In genomic region chr1:143853691-143854115, GRCm38 (mm10) we compare ENCODE assay signal across 14 mouse cellular contexts.
A peak's percentile ranks its signal among the peaks of the same experiment; 100 is the strongest.
DNase-seq lines count a peak whose midpoint lies in the region; ATAC-seq lines count a peak whose summit lies in the region.
"Had no signal": no experiment of that assay in that cellular context is flagged by ENCODE, and none has a peak within 500 bp of the region (broad histone marks: within the 10 kb centered on the region; RNA-seq: fewer than 3 reads in every experiment).

No protein-coding gene starts in this region.

- H3K4me1 ChIP-seq in lung, embryonic 16.5 days (replicated peaks; ENCODE audit: control insufficient read depth, insufficient read depth, low read length) = no peaks in the 10 kb centered on the region
- 0 out of 2 replicates have a peak, but pooled peaks cover 5% of the 10 kb centered on the region for H3K4me1 ChIP-seq in midbrain, embryonic 14.5 days (ENCODE audit: control insufficient read depth, insufficient read depth, low read length)
- H3K4me1 ChIP-seq: heart, embryonic 15.5 days; stomach, embryonic 15.5 days had no signal

- peak overlapping the region; percentile 2; the same call in 1 of the 2 replicates for H3K27ac ChIP-seq in lung, embryonic 16.5 days (ENCODE audit: low read length)
- peak overlapping the region; percentile 65 for H3K27ac ChIP-seq in midbrain, embryonic 14.5 days (replicated peaks; ENCODE audit: low read depth, low read length)
- H3K27ac ChIP-seq: limb, embryonic 10.5 days had no signal

- no peaks in the 10 kb centered on the region for H3K27me3 ChIP-seq in lung, embryonic 16.5 days (ENCODE audit: control insufficient read depth, insufficient read depth, low read depth, low read length)
- H3K27me3 ChIP-seq in midbrain, embryonic 14.5 days (ENCODE audit: control insufficient read depth, insufficient read depth, low read length) = no peaks in the 10 kb centered on the region
- H3K27me3 ChIP-seq: heart, embryonic 15.5 days; stomach, embryonic 15.5 days had no signal

- H3K4me3 ChIP-seq in lung, embryonic 16.5 days (ENCODE audit: low read length) = no peak overlapping the region
- no peak overlapping the region for H3K4me3 ChIP-seq in midbrain, embryonic 14.5 days (replicated peaks; ENCODE audit: low read depth, low read length)
- H3K4me3 ChIP-seq: heart, embryonic 15.5 days; limb, embryonic 10.5 days; stomach, embryonic 15.5 days had no signal

- ATAC-seq in lung, embryonic 16.5 days (ENCODE audit: low read depth) = no peak
- ATAC-seq in midbrain, embryonic 14.5 days (ENCODE audit: low FRiP score, low TSS enrichment) = peak; percentile 44; the same call in 1 of the 2 replicates

- H3K4me2 ChIP-seq in lung, embryonic 16.5 days (ENCODE audit: low read depth, low read length) = no peak overlapping the region
- no peak overlapping the region for H3K4me2 ChIP-seq in midbrain, embryonic 14.5 days (ENCODE audit: low read length)
- H3K4me2 ChIP-seq: heart, embryonic 15.5 days; stomach, embryonic 15.5 days had no signal

- no peaks in the 10 kb centered on the region for H3K36me3 ChIP-seq in lung, embryonic 16.5 days (ENCODE audit: control insufficient read depth, insufficient read depth, low read length)
- no peaks in the 10 kb centered on the region for H3K36me3 ChIP-seq in midbrain, embryonic 14.5 days (ENCODE audit: control insufficient read depth, insufficient read depth, low read length)
- H3K36me3 ChIP-seq: heart, embryonic 15.5 days; limb, embryonic 10.5 days; stomach, embryonic 15.5 days had no signal

- H3K9ac ChIP-seq in lung, embryonic 16.5 days (ENCODE audit: low read length) = no peak overlapping the region
- no peak overlapping the region for H3K9ac ChIP-seq in midbrain, embryonic 14.5 days (replicated peaks; ENCODE audit: low read length)
- H3K9ac ChIP-seq: heart, embryonic 15.5 days; stomach, embryonic 15.5 days had no signal

- DNase-seq in adrenal gland, adult 2 months = peak; percentile 72
- no peak for DNase-seq in adrenal gland, postnatal 4 days (ENCODE audit: low spot score in 2 of 2)
- DNase-seq in lung, postnatal 10 days = no peak
- DNase-seq in adrenal gland, postnatal 14 days = peak; percentile 65
- DNase-seq in midbrain, embryonic 14.5 days = peak; percentile 56
- no peak for DNase-seq in right cerebral cortex, postnatal 4 days
- no peak for DNase-seq in cerebellum, adult 11-12 months
- DNase-seq: kidney, adult 2 months; lung, postnatal 14 days; right cerebral cortex, postnatal 25 days had no signal

- WGBS in lung, embryonic 16.5 days = 53% methylated on average over 8 of the region's 8 CpGs
- 57% methylated on average over 8 of the region's 8 CpGs for WGBS in midbrain, embryonic 14.5 days

- H3K9me3 ChIP-seq in lung, embryonic 16.5 days (ENCODE audit: control insufficient read depth, low read length) = no peaks in the 10 kb centered on the region
- H3K9me3 ChIP-seq in midbrain, embryonic 14.5 days (ENCODE audit: control insufficient read depth, low read length) = no peaks in the 10 kb centered on the region
- H3K9me3 ChIP-seq: heart, embryonic 15.5 days; limb, embryonic 10.5 days; stomach, embryonic 15.5 days had no signal

Comparison
In these comparisons a context has a peak if more than half of its experiments do, and no peak if none do; other contexts are left out.
1. DNase-seq: peak in adrenal gland, adult 2 months (single experiment), adrenal gland, postnatal 14 days (single experiment) and midbrain, embryonic 14.5 days (single experiment); none in adrenal gland, postnatal 4 days (0 of 2), lung, postnatal 10 days (single experiment), right cerebral cortex, postnatal 4 days (single experiment) and cerebellum, adult 11-12 months (single experiment).